Comparison of ENCODE assay signal across 17 mouse cellular contexts in the genomic region with DNA sequence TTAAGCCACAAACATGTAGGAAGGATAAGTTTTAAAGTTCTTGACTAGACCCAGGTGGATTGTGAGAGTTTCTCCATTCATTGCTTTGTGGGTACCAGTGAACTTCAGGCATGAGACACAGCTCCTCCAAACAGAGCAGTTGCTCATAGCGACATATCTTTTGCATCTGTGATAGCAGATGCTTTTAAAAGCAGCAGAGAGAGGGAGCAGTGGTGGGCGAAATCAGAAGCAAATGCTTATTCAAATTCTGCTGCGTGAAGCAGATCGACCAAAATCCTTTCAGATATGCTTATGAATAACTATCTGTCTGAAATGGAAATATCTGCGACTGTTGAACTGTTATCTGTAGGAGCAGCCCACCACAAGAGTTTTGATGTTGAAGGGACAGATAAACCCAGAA.
DNase-seq lines count a peak whose midpoint lies in the region.
"Had no signal": no experiment of that assay in that cellular context is flagged by ENCODE, and none has a peak within 500 bp of the region (broad histone marks: within the 10 kb centered on the region; RNA-seq: fewer than 3 reads in every experiment).

No protein-coding gene starts in this region.

- peak; percentile 64 to 84 for DNase-seq in layer of hippocampus, adult 18-20 months (ENCODE audit: low spot score in 2 of 2)
- DNase-seq in layer of hippocampus, postnatal 25 days (ENCODE audit: extremely low spot score in 1 of 2, low spot score in 1 of 2): no peak
- DNase-seq in right cerebral cortex, adult 2 months (ENCODE audit: low spot score in 2 of 2): peak; percentile 49 to 55
- no peak for DNase-seq in right cerebral cortex, postnatal 36 days (ENCODE audit: low spot score in 2 of 2)
- DNase-seq in layer of hippocampus, postnatal 14 days (ENCODE audit: low spot score in 2 of 2): peak; percentile 34 to 71
- no peak for DNase-seq in heart, adult 18-20 months
- no peak for DNase-seq in cerebellum, adult 11 months
- DNase-seq: adrenal gland, adult 2 months; cerebellum, adult 18-20 months; cerebellum, postnatal 25 days; embryo, embryonic 11 days; gastrocnemius, adult 2 months; heart, postnatal 4 days; kidney, adult 18-20 months; liver, postnatal 0 days; retina, postnatal 1 day; thymus, postnatal 14 days had no signal

Comparison
In these comparisons a context has a peak if more than half of its experiments do, and no peak if none do; other contexts are left out.
1. DNase-seq: peak in layer of hippocampus, adult 18-20 months (2 of 2), right cerebral cortex, adult 2 months (2 of 2) and layer of hippocampus, postnatal 14 days (2 of 2); none in layer of hippocampus, postnatal 25 days (0 of 2), right cerebral cortex, postnatal 36 days (0 of 2), heart, adult 18-20 months (0 of 2) and cerebellum, adult 11 months (single experiment).